ENCODE assay signal across 8 mouse cellular contexts in the genomic region with DNA sequence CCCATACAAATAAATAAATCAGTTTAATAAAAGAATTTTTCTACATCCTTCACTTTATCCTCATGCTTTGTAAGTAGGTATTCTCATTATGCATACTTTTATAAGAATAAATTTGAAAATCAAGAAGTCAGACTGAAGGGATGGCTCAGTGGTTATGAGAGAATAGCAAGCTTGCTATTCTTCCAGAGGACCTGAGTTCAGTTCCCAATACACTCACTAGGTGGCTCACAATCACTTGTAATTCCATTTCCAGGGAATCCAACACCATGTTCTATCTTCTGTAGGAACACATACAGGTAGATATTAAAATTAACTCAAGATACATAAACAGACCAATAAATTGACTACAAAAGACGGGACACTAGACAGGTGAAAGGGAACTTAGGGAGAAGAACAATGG. TPM values are rescaled to one million over a fixed set of nuclear protein-coding genes. Genes with fewer than 3 reads are reported as not detected.
A peak's percentile ranks its signal among the peaks of the same experiment; 100 is the strongest.
DNase-seq lines count a peak whose midpoint lies in the region; ATAC-seq lines count a peak whose summit lies in the region.

No protein-coding gene starts in this region.

- DNase-seq in layer of hippocampus, adult 11-12 months (ENCODE audit: low spot score) = peak; percentile 67
- DNase-seq in layer of hippocampus, postnatal 36 days = no peak
- DNase-seq in NIH3T3 (ENCODE audit: low read depth) = peak; percentile 75
- peak; percentile 76 to 79 for DNase-seq in cerebellum, postnatal 14 days
- peak; percentile 41 for DNase-seq in kidney, adult 18-20 months
- peak; percentile 57 for DNase-seq in lung, postnatal 14 days
- DNase-seq in B cell, adult 2 months = no peak

- no peak for ATAC-seq in granulocyte monocyte progenitor cell, adult 5-6 weeks (replicated peaks; ENCODE audit: poor library complexity, severe bottlenecking)

RNA-seq across cellular contexts. Expression of a gene that starts 44.3 kb away (rescaled TPM):
- 10 to 100 TPM; 40.2 to 40.7 TPM for total RNA-seq in layer of hippocampus, postnatal 36 days (2021)
- not detected in 2 replicates for total RNA-seq in granulocyte monocyte progenitor cell, adult 5-6 weeks (2014; fragmentation: Nextera tagmentation)
- total RNA-seq in granulocyte monocyte progenitor cell, adult 5-6 weeks (2017) = 0.04 and 0.46 TPM in 2 replicates

Comparison
In these comparisons a context has a peak if more than half of its experiments do, and no peak if none do; other contexts are left out.
1. DNase-seq: peak in layer of hippocampus, adult 11-12 months (single experiment), NIH3T3 (single experiment), cerebellum, postnatal 14 days (2 of 2), kidney, adult 18-20 months (single experiment) and lung, postnatal 14 days (single experiment); none in layer of hippocampus, postnatal 36 days (0 of 2) and B cell, adult 2 months (0 of 2).
2. RNA of a gene that starts 44.3 kb away (total RNA-seq): 40.2 to 40.7 TPM in layer of hippocampus, postnatal 36 days; 0.04 to 0.46 TPM in granulocyte monocyte progenitor cell, adult 5-6 weeks; every median in the first group is over 10 times any median in the second.